Mouse (Mus musculus) gastrocnemius, adult 2 months (tissue): Measurements from ENCODE around the gene Aifm1. TPM values are rescaled to one million over a fixed set of nuclear protein-coding genes. Genes with fewer than 3 reads are reported as not detected.
A peak's percentile ranks its signal among the peaks of the same experiment; 100 is the strongest.

Source experiments
- DNase-seq: peaks from one replicate; pipeline ENCODE4 v3.0.0; 2022
- H3K27ac ChIP-seq: fragments of 200-600 bp; 2 replicates; pipeline ENCODE4 v1.8.1; 2022; ENCODE audit warnings: mild to moderate bottlenecking
- H3K4me3 ChIP-seq: fragments of 200-600 bp; 2 replicates; pipeline ENCODE4 v1.8.1; 2022; ENCODE audit warnings: mild to moderate bottlenecking, moderate library complexity
- CTCF ChIP-seq: fragments of 200-600 bp; IDR thresholded peaks from 2 replicates; pipeline ENCODE4 v1.8.1; 2022; ENCODE audit warnings: antibody characterized with exemption, mild to moderate bottlenecking, moderate library complexity
- intact Hi-C: fragments of 180-260 bp; cut with DNase I; formaldehyde crosslinking; loops from one replicate; pipeline ENCODE4 v1.15.1; 2025
- total RNA-seq, 2 experiments: library from RNA; stranded (reverse); gene quantifications; 2 replicates each; pipeline ENCODE4 v1.2.3; 2021

The Aifm1 gene
- total RNA-seq, 2 experiments from 2014 or later: 37.3 to 50.0 TPM

- Histone ChIP-seq H3K27ac (no peak overlapping the region), H3K4me3 (no peak overlapping the region)
- no peak for TF ChIP-seq CTCF
- intact Hi-C loops: no loop called here
- no peak for DNase-seq
Measured at GRCm38 (mm10) chrX:48432599-48433526, 80.5 kb downstream of the Aifm1 start.

- Histone ChIP-seq H3K27ac (peak overlapping the region; percentile 49), H3K4me3 (no peak overlapping the region)
- no peak for DNase-seq
- no peak for TF ChIP-seq CTCF
- intact Hi-C loops: no loop called here
Measured at GRCm38 (mm10) chrX:48429538-48429937, 83.8 kb downstream of the Aifm1 start.

GRCm38 (mm10) chrX:48429100-48429499 lies 84.3 kb downstream of the Aifm1 start:
- intact Hi-C loops: no loop called here
- DNase-seq: no peak
- TF ChIP-seq CTCF: no peak
- Histone ChIP-seq H3K27ac (no peak overlapping the region), H3K4me3 (no peak overlapping the region)

GRCm38 (mm10) chrX:48428642-48429041 lies 84.7 kb downstream of the Aifm1 start:
- peak overlapping the region; percentile 53 for H3K27ac ChIP-seq
- intact Hi-C loops: no loop called here
- no peak for TF ChIP-seq CTCF
- H3K4me3 ChIP-seq: no peak overlapping the region
- no peak for DNase-seq

- Histone ChIP-seq H3K4me3 (no peak overlapping the region), H3K27ac (peak overlapping the region; percentile 64)
- no peak for DNase-seq
- TF ChIP-seq CTCF: no peak
- intact Hi-C loops: no loop called here
Measured at GRCm38 (mm10) chrX:48428241-48428640, 85.1 kb downstream of the Aifm1 start.

- intact Hi-C loops: no loop called here
- H3K4me3 ChIP-seq: peak overlapping the region; percentile 48
- no peak for TF ChIP-seq CTCF
- H3K27ac ChIP-seq: peak overlapping the region; percentile 43; the same call in 1 of the 2 replicates
- DNase-seq: no peak
Measured at GRCm38 (mm10) chrX:48425280-48425679, 88.1 kb downstream of the Aifm1 start.

Other genes starting within 250 kb of the Aifm1 start
- gene Bcorl1, start 172.2 kb downstream of the Aifm1 start, total RNA-seq: 1 to 10 TPM; 6.7 to 7.0 TPM
- gene Elf4, start 50.4 kb downstream of the Aifm1 start, total RNA-seq: 1 to 10 TPM; 1.6 to 2.1 TPM
- gene Rab33a, start 5.7 kb upstream of the Aifm1 start, total RNA-seq: under 1 TPM in 1 of 2 experiments, not detected in 1; 0.20 TPM
- gene Zfp280c, start 80.9 kb upstream of the Aifm1 start, total RNA-seq: 1 to 10 TPM; 4.9 to 5.0 TPM
- 1 to 10 TPM; 1.5 to 1.6 TPM for gene Slc25a14, start 109.8 kb upstream of the Aifm1 start, total RNA-seq
- gene Gpr119, start 160.9 kb upstream of the Aifm1 start, total RNA-seq: under 1 TPM in 1 of 2 experiments, not detected in 1; 0.08 TPM
- gene Rbmx2, start 181.4 kb upstream of the Aifm1 start, total RNA-seq: 1 to 10 TPM; 1.4 to 1.6 TPM